Mouse (Mus musculus): ENCODE measurements at regions not wholly inside any gene's neighbourhood (a gene's known extent, or its start where the extent isn't known, plus 50 kb on each side); places are given as distances from the start of the nearest gene placed in this dataset.

GRCm38 (mm10) chr15:36899882-36900281 is 107.7 kb downstream of the Zfp706 start:
- H3K27me3 ChIP-seq (ENCODE audit: control insufficient read depth, insufficient read depth, low read length), result no peaks in the 10 kb centered on the region
- DNase-seq (ENCODE audit: low spot score) (no peak), ATAC-seq (replicated peaks; ENCODE audit: low FRiP score) (no peak)
- WGBS, result 62% methylated on average over 2 of the region's 2 CpGs
- H3K4me3 ChIP-seq (ENCODE audit: low read depth, low read length), result no peak overlapping the region
- H3K9me3 ChIP-seq (ENCODE audit: control insufficient read depth, low read length), result no peaks in the 10 kb centered on the region
- H3K27ac ChIP-seq (ENCODE audit: low read depth, low read length), result no peak overlapping the region
- no peak overlapping the region for H3K9ac ChIP-seq (ENCODE audit: low read length)
- H3K4me2 ChIP-seq (ENCODE audit: low read depth, low read length, severe bottlenecking), result no peak overlapping the region
- H3K4me1 ChIP-seq (replicated peaks; ENCODE audit: control insufficient read depth, insufficient read depth, low read length), result peaks cover 10% of the 10 kb centered on the region
- H3K36me3 ChIP-seq (ENCODE audit: control insufficient read depth, insufficient read depth, low read length), result no peaks in the 10 kb centered on the region

- 92% methylated on average over 11 of the region's 11 CpGs for WGBS
- ATAC-seq (replicated peaks; ENCODE audit: low FRiP score) (no peak), DNase-seq (ENCODE audit: low spot score) (no peak)
- Histone ChIP-seq H3K9me3 (ENCODE audit: control insufficient read depth, low read length) (no peaks in the 10 kb centered on the region), H3K36me3 (ENCODE audit: control insufficient read depth, insufficient read depth, low read length) (no peaks in the 10 kb centered on the region), H3K4me1 (replicated peaks; ENCODE audit: control insufficient read depth, insufficient read depth, low read length) (peaks cover 10% of the 10 kb centered on the region), H3K27me3 (ENCODE audit: control insufficient read depth, insufficient read depth, low read length) (no peaks in the 10 kb centered on the region), H3K9ac (ENCODE audit: low read length) (no peak overlapping the region), H3K4me2 (ENCODE audit: low read depth, low read length, severe bottlenecking) (no peak overlapping the region), H3K4me3 (ENCODE audit: low read depth, low read length) (no peak overlapping the region), H3K27ac (ENCODE audit: low read depth, low read length) (no peak overlapping the region)
These were observed 108.6 kb downstream of the Zfp706 start for GRCm38 (mm10) chr15:36898857-36899523.

- ATAC-seq (replicated peaks; ENCODE audit: low FRiP score) (no peak), DNase-seq (ENCODE audit: low spot score) (no peak)
- Histone ChIP-seq H3K9ac (ENCODE audit: low read length) (no peak overlapping the region), H3K4me1 (replicated peaks; ENCODE audit: control insufficient read depth, insufficient read depth, low read length) (peaks cover 10% of the 10 kb centered on the region), H3K4me2 (ENCODE audit: low read depth, low read length, severe bottlenecking) (no peak overlapping the region), H3K36me3 (ENCODE audit: control insufficient read depth, insufficient read depth, low read length) (no peaks in the 10 kb centered on the region), H3K4me3 (ENCODE audit: low read depth, low read length) (no peak overlapping the region), H3K27ac (ENCODE audit: low read depth, low read length) (no peak overlapping the region), H3K9me3 (ENCODE audit: control insufficient read depth, low read length) (no peaks in the 10 kb centered on the region), H3K27me3 (ENCODE audit: control insufficient read depth, insufficient read depth, low read length) (no peaks in the 10 kb centered on the region)
- 89% methylated on average over 6 of the region's 6 CpGs for WGBS
These were observed 109.2 kb downstream of the Zfp706 start for GRCm38 (mm10) chr15:36898326-36898725.

- DNase-seq (ENCODE audit: low spot score), result no peak
- no peak overlapping the region for H3K4me2 ChIP-seq (ENCODE audit: low read depth, low read length, severe bottlenecking)
- WGBS, result 86% methylated on average over 4 of the region's 4 CpGs
- no peak overlapping the region for H3K27ac ChIP-seq (ENCODE audit: low read depth, low read length)
- H3K36me3 ChIP-seq (ENCODE audit: control insufficient read depth, insufficient read depth, low read length), result no peaks in the 10 kb centered on the region
- no peak for ATAC-seq (replicated peaks; ENCODE audit: low FRiP score)
- H3K27me3 ChIP-seq (ENCODE audit: control insufficient read depth, insufficient read depth, low read length), result peaks cover 3% of the 10 kb centered on the region; the same call in 1 of the 2 replicates
- no peak overlapping the region for H3K9ac ChIP-seq (ENCODE audit: low read length)
- H3K4me1 ChIP-seq (replicated peaks; ENCODE audit: control insufficient read depth, insufficient read depth, low read length), result peaks cover 4% of the 10 kb centered on the region
- no peaks in the 10 kb centered on the region for H3K9me3 ChIP-seq (ENCODE audit: control insufficient read depth, low read length)
- H3K4me3 ChIP-seq (ENCODE audit: low read depth, low read length), result no peak overlapping the region
These were observed 111.3 kb downstream of the Zfp706 start for GRCm38 (mm10) chr15:36896265-36896664.

- DNase-seq (ENCODE audit: low spot score) (no peak), ATAC-seq (replicated peaks; ENCODE audit: low FRiP score) (no peak)
- Histone ChIP-seq H3K27ac (ENCODE audit: low read depth, low read length) (no peak overlapping the region), H3K9ac (ENCODE audit: low read length) (no peak overlapping the region), H3K4me3 (ENCODE audit: low read depth, low read length) (no peak overlapping the region), H3K27me3 (ENCODE audit: control insufficient read depth, insufficient read depth, low read length) (peaks cover 3% of the 10 kb centered on the region; the same call in 1 of the 2 replicates), H3K9me3 (ENCODE audit: control insufficient read depth, low read length) (no peaks in the 10 kb centered on the region), H3K4me2 (ENCODE audit: low read depth, low read length, severe bottlenecking) (no peak overlapping the region), H3K36me3 (ENCODE audit: control insufficient read depth, insufficient read depth, low read length) (no peaks in the 10 kb centered on the region), H3K4me1 (replicated peaks; ENCODE audit: control insufficient read depth, insufficient read depth, low read length) (peaks cover 2% of the 10 kb centered on the region; the same call in 1 of the 2 replicates)
- 91% methylated on average over 4 of the region's 4 CpGs for WGBS
These were observed 112.5 kb downstream of the Zfp706 start for GRCm38 (mm10) chr15:36895031-36895430.

- no peak overlapping the region for H3K9ac ChIP-seq (ENCODE audit: low read length)
- H3K9me3 ChIP-seq (ENCODE audit: control insufficient read depth, low read length), result no peaks in the 10 kb centered on the region
- H3K4me3 ChIP-seq (ENCODE audit: low read depth, low read length), result no peak overlapping the region
- H3K4me1 ChIP-seq (replicated peaks; ENCODE audit: control insufficient read depth, insufficient read depth, low read length), result peaks cover 2% of the 10 kb centered on the region; the same call in 1 of the 2 replicates
- H3K36me3 ChIP-seq (ENCODE audit: control insufficient read depth, insufficient read depth, low read length), result no peaks in the 10 kb centered on the region
- ATAC-seq (replicated peaks; ENCODE audit: low FRiP score) (no peak), DNase-seq (ENCODE audit: low spot score) (no peak)
- 46% methylated on average over 4 of the region's 4 CpGs for WGBS
- peaks cover 3% of the 10 kb centered on the region; the same call in 1 of the 2 replicates for H3K27me3 ChIP-seq (ENCODE audit: control insufficient read depth, insufficient read depth, low read length)
- H3K27ac ChIP-seq (ENCODE audit: low read depth, low read length), result no peak overlapping the region
- no peak overlapping the region for H3K4me2 ChIP-seq (ENCODE audit: low read depth, low read length, severe bottlenecking)
These were observed 114.1 kb downstream of the Zfp706 start for GRCm38 (mm10) chr15:36893407-36893969.

- Histone ChIP-seq H3K9ac (ENCODE audit: low read length) (no peak overlapping the region), H3K27ac (ENCODE audit: low read depth, low read length) (no peak overlapping the region), H3K4me3 (ENCODE audit: low read depth, low read length) (no peak overlapping the region), H3K27me3 (ENCODE audit: control insufficient read depth, insufficient read depth, low read length) (peaks cover 3% of the 10 kb centered on the region; the same call in 1 of the 2 replicates), H3K9me3 (ENCODE audit: control insufficient read depth, low read length) (no peaks in the 10 kb centered on the region), H3K4me2 (ENCODE audit: low read depth, low read length, severe bottlenecking) (peak overlapping the region; percentile 15; the same call in 1 of the 2 replicates), H3K36me3 (ENCODE audit: control insufficient read depth, insufficient read depth, low read length) (no peaks in the 10 kb centered on the region), H3K4me1 (replicated peaks; ENCODE audit: control insufficient read depth, insufficient read depth, low read length) (peaks cover 2% of the 10 kb centered on the region; the same call in 1 of the 2 replicates)
- no peak for DNase-seq (ENCODE audit: low spot score)
- 8% methylated on average over 15 of the region's 15 CpGs for WGBS
- no peak for ATAC-seq (replicated peaks; ENCODE audit: low FRiP score)
These were observed 114.9 kb downstream of the Zfp706 start for GRCm38 (mm10) chr15:36892576-36893205.

- H3K9me3 ChIP-seq (ENCODE audit: control insufficient read depth, low read length), result no peaks in the 10 kb centered on the region
- no peak overlapping the region for H3K4me3 ChIP-seq (ENCODE audit: low read depth, low read length)
- no peak overlapping the region for H3K27ac ChIP-seq (ENCODE audit: low read depth, low read length)
- no peak overlapping the region for H3K4me2 ChIP-seq (ENCODE audit: low read depth, low read length, severe bottlenecking)
- H3K36me3 ChIP-seq (ENCODE audit: control insufficient read depth, insufficient read depth, low read length), result no peaks in the 10 kb centered on the region
- 14% methylated on average over 12 of the region's 12 CpGs for WGBS
- H3K9ac ChIP-seq (ENCODE audit: low read length), result no peak overlapping the region
- H3K4me1 ChIP-seq (replicated peaks; ENCODE audit: control insufficient read depth, insufficient read depth, low read length), result peaks cover 2% of the 10 kb centered on the region; the same call in 1 of the 2 replicates
- DNase-seq (ENCODE audit: low spot score) (no peak), ATAC-seq (replicated peaks; ENCODE audit: low FRiP score) (no peak)
- peaks cover 3% of the 10 kb centered on the region; the same call in 1 of the 2 replicates for H3K27me3 ChIP-seq (ENCODE audit: control insufficient read depth, insufficient read depth, low read length)
These were observed 115.7 kb downstream of the Zfp706 start for GRCm38 (mm10) chr15:36891851-36892250.
